Comparison of ENCODE assay signal across 11 mouse cellular contexts in the genomic region with DNA sequence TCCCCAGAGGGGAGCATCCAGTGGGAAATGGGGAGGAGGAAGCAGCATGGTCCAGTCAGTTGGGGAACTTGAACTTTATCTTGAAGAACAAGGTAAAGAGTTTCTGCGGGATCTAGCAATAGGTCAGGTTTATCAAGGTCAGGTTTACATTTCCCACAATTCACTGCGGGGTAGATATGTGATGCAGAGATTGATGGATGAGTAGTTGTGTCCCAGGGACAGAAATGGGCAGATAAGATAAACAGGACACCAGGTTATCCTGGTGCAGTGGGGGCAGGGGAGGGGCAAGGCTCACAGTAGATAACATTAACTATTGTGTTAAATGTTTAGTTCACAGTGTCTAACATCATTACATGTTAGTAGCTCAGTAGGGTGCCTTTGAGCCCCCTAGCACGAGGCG. TPM values are rescaled to one million over a fixed set of nuclear protein-coding genes. Genes with fewer than 3 reads are reported as not detected.
DNase-seq lines count a peak whose midpoint lies in the region; ATAC-seq and TF ChIP-seq lines count a peak whose summit lies in the region.
"Had no signal": no experiment of that assay in that cellular context is flagged by ENCODE, and none has a peak within 500 bp of the region (broad histone marks: within the 10 kb centered on the region; RNA-seq: fewer than 3 reads in every experiment).

No protein-coding gene starts in this region.

- H3K4me2 ChIP-seq in liver, embryonic 15.5 days: peak overlapping the region; percentile 98
- H3K4me2 ChIP-seq in liver, embryonic 12.5 days: no peak overlapping the region

- no peak overlapping the region for H3K9ac ChIP-seq in liver, embryonic 15.5 days
- H3K9ac ChIP-seq in liver, embryonic 12.5 days: no peak overlapping the region

- 0 out of 2 replicates have a peak, but pooled peaks cover 4% of the 10 kb centered on the region for H3K36me3 ChIP-seq in liver, embryonic 15.5 days (replicated peaks)
- H3K36me3 ChIP-seq in liver, embryonic 12.5 days: no peaks in the 10 kb centered on the region
- 0 out of 2 replicates have a peak, but pooled peaks cover 1% of the 10 kb centered on the region for H3K36me3 ChIP-seq in testis, adult 2 months (ENCODE audit: control insufficient read depth, insufficient read depth, low read length)
- H3K36me3 ChIP-seq: embryonic facial prominence, embryonic 15.5 days; forebrain, embryonic 15.5 days; heart, embryonic 15.5 days; limb, embryonic 15.5 days had no signal

- no peak for TF ChIP-seq CTCF in testis, adult 2 months (IDR thresholded peaks at IDR 0.05; ENCODE audit: control insufficient read depth, insufficient read depth, insufficient replicate concordance, low read depth, low read length)

- H3K9me3 ChIP-seq in liver, embryonic 15.5 days (replicated peaks): no peaks in the 10 kb centered on the region
- H3K9me3 ChIP-seq in liver, embryonic 12.5 days (replicated peaks): no peaks in the 10 kb centered on the region
- H3K9me3 ChIP-seq: embryonic facial prominence, embryonic 15.5 days; forebrain, embryonic 15.5 days; heart, embryonic 15.5 days; limb, embryonic 15.5 days had no signal

- no peak overlapping the region for H3K27ac ChIP-seq in liver, embryonic 15.5 days (replicated peaks)
- H3K27ac ChIP-seq in liver, embryonic 12.5 days: no peak overlapping the region
- no peak overlapping the region for H3K27ac ChIP-seq in testis, adult 2 months (ENCODE audit: control insufficient read depth, insufficient read depth, low read depth, low read length)
- H3K27ac ChIP-seq: embryonic facial prominence, embryonic 15.5 days; heart, embryonic 15.5 days; limb, embryonic 15.5 days had no signal

- no peak for ATAC-seq in liver, embryonic 15.5 days (ENCODE audit: insufficient read depth)
- ATAC-seq in liver, embryonic 12.5 days: no peak

- H3K4me1 ChIP-seq in liver, embryonic 15.5 days (replicated peaks): peaks cover 40% of the 10 kb centered on the region
- peaks cover 41% of the 10 kb centered on the region for H3K4me1 ChIP-seq in liver, embryonic 12.5 days
- H3K4me1 ChIP-seq in testis, adult 2 months (ENCODE audit: control insufficient read depth, insufficient read depth, low read length): peaks cover 20% of the 10 kb centered on the region

- DNase-seq in heart, adult 11 months: peak; percentile 88
- no peak for DNase-seq in heart, adult 8-10 months (ENCODE audit: low spot score)
- no peak for DNase-seq in testis, postnatal 10 days (ENCODE audit: low spot score)
- no peak for DNase-seq in urinary bladder, postnatal 4 days (ENCODE audit: low spot score in 2 of 2)

- TF ChIP-seq POLR2A in testis, adult 2 months (IDR thresholded peaks at IDR 0.05; ENCODE audit: control insufficient read depth, low read depth, low read length): no peak

- H3K27me3 ChIP-seq in liver, embryonic 15.5 days: peaks cover 14% of the 10 kb centered on the region
- H3K27me3 ChIP-seq in liver, embryonic 12.5 days (replicated peaks): peaks cover 13% of the 10 kb centered on the region; the same call in 1 of the 2 replicates
- no peaks in the 10 kb centered on the region for H3K27me3 ChIP-seq in testis, adult 2 months (ENCODE audit: control insufficient read depth, insufficient read depth, low read length)
- H3K27me3 ChIP-seq: embryonic facial prominence, embryonic 15.5 days; forebrain, embryonic 15.5 days; heart, embryonic 15.5 days; limb, embryonic 15.5 days had no signal

- H3K4me3 ChIP-seq in liver, embryonic 15.5 days (replicated peaks): no peak overlapping the region
- H3K4me3 ChIP-seq in liver, embryonic 12.5 days: no peak overlapping the region
- H3K4me3 ChIP-seq in testis, adult 2 months (ENCODE audit: control insufficient read depth, low read depth, low read length): peak overlapping the region; percentile 100

- WGBS in liver, embryonic 15.5 days (ENCODE audit: insufficient replicate concordance): 48% methylated on average over 4 of the region's 4 CpGs
- WGBS in liver, embryonic 12.5 days (ENCODE audit: insufficient replicate concordance): 39% methylated on average over 4 of the region's 4 CpGs

RNA-seq across cellular contexts. Expression of gene Slc43a2, which starts 1.7 kb away (rescaled TPM):
- 10 to 100 TPM; 13.2 to 22.8 (median 20.1) TPM for total RNA-seq in heart, adult 8-10 months (2022)
- 4.2 and 5.8 TPM in 2 replicates for polyA plus RNA-seq in liver, embryonic 15.5 days (2015; fragmentation: Nextera tagmentation; extraction: Ambion mirVana)
- polyA plus RNA-seq in liver, embryonic 12.5 days (2016; fragmentation: Nextera tagmentation; extraction: Ambion mirVana): 5.9 and 6.3 TPM in 2 replicates
- polyA plus RNA-seq in testis, adult 2 months (2012; rRNA removed): 23.0 and 27.1 TPM in 2 replicates

RNA-seq across cellular contexts. Expression of gene Scarf1, which starts 16.4 kb away (rescaled TPM):
- 1 to 10 TPM; 6.3 to 8.5 (median 7.4) TPM for total RNA-seq in heart, adult 8-10 months (2022)
- polyA plus RNA-seq in liver, embryonic 15.5 days (2015; fragmentation: Nextera tagmentation; extraction: Ambion mirVana): 2.8 and 3.6 TPM in 2 replicates
- polyA plus RNA-seq in liver, embryonic 12.5 days (2016; fragmentation: Nextera tagmentation; extraction: Ambion mirVana): 5.2 TPM in 2 replicates
- 0.64 and 0.77 TPM in 2 replicates for polyA plus RNA-seq in testis, adult 2 months (2012; rRNA removed)

RNA-seq across cellular contexts. Expression of gene Rilp, which starts 19.9 kb away (rescaled TPM):
- total RNA-seq in heart, adult 8-10 months (2022): 10 to 100 TPM; 47.8 to 61.5 (median 56.2) TPM
- polyA plus RNA-seq in liver, embryonic 15.5 days (2015; fragmentation: Nextera tagmentation; extraction: Ambion mirVana): 3.7 TPM in 2 replicates
- polyA plus RNA-seq in liver, embryonic 12.5 days (2016; fragmentation: Nextera tagmentation; extraction: Ambion mirVana): 0.89 and 1.2 TPM in 2 replicates
- 0.58 and 0.94 TPM in 2 replicates for polyA plus RNA-seq in testis, adult 2 months (2012; rRNA removed)

RNA-seq across cellular contexts. Expression of gene Prpf8, which starts 43.2 kb away (rescaled TPM):
- total RNA-seq in heart, adult 8-10 months (2022): 10 to 100 TPM; 92.4 to 99.5 (median 94.6) TPM
- polyA plus RNA-seq in liver, embryonic 15.5 days (2015; fragmentation: Nextera tagmentation; extraction: Ambion mirVana): 25.8 and 28.0 TPM in 2 replicates
- 46.6 and 47.9 TPM in 2 replicates for polyA plus RNA-seq in liver, embryonic 12.5 days (2016; fragmentation: Nextera tagmentation; extraction: Ambion mirVana)
- 45.6 and 48.8 TPM in 2 replicates for polyA plus RNA-seq in testis, adult 2 months (2012; rRNA removed)

RNA-seq across cellular contexts. Expression of gene Pitpna, which starts 58.1 kb away (rescaled TPM):
- total RNA-seq in heart, adult 8-10 months (2022): 100 to 1,000 TPM in 3 of 4 experiments, 10 to 100 TPM in 1; 89.5 to 110 (median 105) TPM
- polyA plus RNA-seq in liver, embryonic 15.5 days (2015; fragmentation: Nextera tagmentation; extraction: Ambion mirVana): 30.7 and 33.1 TPM in 2 replicates
- polyA plus RNA-seq in liver, embryonic 12.5 days (2016; fragmentation: Nextera tagmentation; extraction: Ambion mirVana): 65.7 and 69.3 TPM in 2 replicates
- 39.4 and 41.3 TPM in 2 replicates for polyA plus RNA-seq in testis, adult 2 months (2012; rRNA removed)
